Mouse (Mus musculus) liver, embryonic 14.5 days (tissue): Measurements from ENCODE around the gene Dnm3.

ENCODE experiments used
- CTCF ChIP-seq: IDR thresholded peaks from 2 replicates; pipeline ENCODE4 v1.5.1; 2016; ENCODE audit warnings: antibody characterized with exemption, low read depth, control low read depth
- EP300 ChIP-seq: IDR thresholded peaks from 2 replicates; pipeline ENCODE4 v1.6.1; 2016; ENCODE audit warnings: antibody characterized with exemption, low read depth

- TF ChIP-seq CTCF (no peak), EP300 (no peak)
Measured at GRCm38 (mm10) chr1:162149730-162150129, 328.1 kb downstream of the Dnm3 start.
